Mouse (Mus musculus) B cell, adult 2 months (primary cell): ENCODE data around the gene Gm49352.
"Not testable (repeated sequence)": the region's sequence is repeated elsewhere in the genome, so short reads cannot be mapped to it uniquely, and the experiment has no call there.

Experiments
- DNase-seq, 2 experiments: peaks; one replicate each; pipeline ENCODE4 v3.0.0; 2022

Gm49352 gene

DNA sequence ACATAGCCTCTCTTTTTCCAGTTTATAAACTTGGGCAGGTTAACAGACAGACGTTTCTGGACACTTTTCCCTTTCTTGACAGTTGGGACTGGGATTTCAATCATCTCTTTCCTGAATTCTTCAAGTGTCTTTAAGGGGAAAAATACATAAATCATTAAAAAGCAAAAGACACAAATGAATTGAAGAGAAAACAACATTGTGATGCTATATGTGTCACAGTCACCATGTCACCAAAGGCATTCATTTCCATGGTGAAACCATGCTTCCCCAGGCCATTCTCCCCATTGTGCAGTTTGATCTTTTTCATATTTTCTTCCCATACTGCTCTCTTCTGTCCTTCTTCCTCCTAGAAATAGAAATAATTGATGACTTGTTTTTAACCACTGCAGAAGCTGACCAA lies at the start of gene Gm49352:
Gene Gm49352 (minus strand): TSS at position 101 of the 400 bp plus-strand sequence.
- not testable (repeated sequence) for DNase-seq

DNA sequence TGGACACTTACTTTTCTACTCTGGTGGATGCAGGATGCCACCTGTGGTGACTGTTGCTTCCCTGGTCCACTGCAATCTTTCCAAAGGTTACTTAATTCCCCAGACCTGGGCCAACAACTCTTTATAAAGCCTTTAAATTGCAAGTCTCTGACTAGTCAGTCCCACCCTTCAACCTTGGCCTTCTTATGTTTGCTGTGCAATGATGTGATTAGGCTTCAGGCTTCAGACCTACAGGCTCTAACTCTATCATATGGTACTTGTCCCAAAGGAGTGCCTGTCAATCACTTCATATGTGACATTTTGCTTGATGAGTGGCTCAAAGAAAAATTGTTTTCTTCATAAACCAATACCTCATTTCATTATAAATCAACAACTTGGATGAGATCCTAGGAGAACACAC lies 2.1 kb upstream of the Gm49352 start, which contains the start of gene Cts3:
Gene Cts3 (minus strand): TSS at position 101 of the 400 bp plus-strand sequence.
- DNase-seq: no peak

DNA sequence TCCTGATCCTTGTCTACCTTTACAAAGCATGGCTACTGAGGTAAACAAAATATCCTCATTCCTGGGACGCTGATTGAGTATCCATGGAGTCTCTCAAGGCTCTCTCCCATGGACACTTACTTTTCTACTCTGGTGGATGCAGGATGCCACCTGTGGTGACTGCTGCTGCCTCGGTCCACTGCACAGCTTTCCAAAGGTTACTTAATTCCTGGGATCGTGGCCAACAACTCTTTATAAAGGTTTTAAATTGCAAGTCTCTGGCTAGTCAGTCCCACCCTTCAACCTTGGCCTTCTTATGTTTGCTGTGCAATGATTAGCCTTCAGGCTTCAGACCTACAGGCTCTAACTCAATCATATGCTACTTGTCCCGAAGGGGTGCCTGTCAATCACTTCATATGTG lies 26.3 kb downstream of the Gm49352 start, which contains the start of gene Ctsm:
Gene Ctsm (minus strand): TSS at position 209 of the 400 bp plus-strand sequence.
- no peak for DNase-seq
